Mouse (Mus musculus) embryo, embryonic 10 days (tissue): ENCODE data around the gene Plau.

Source experiments
- DNase-seq: peaks from one replicate; pipeline ENCODE4 v3.0.0-alpha.2; 2015; ENCODE audit warnings: low spot score

Plau gene

GRCm38 (mm10) chr14:20806116-20806840 lies 30.2 kb upstream of the Plau start:
- DNase-seq: no peak

GRCm38 (mm10) chr14:20809349-20809748 lies 27.1 kb upstream of the Plau start:
- no peak for DNase-seq

GRCm38 (mm10) chr14:20809820-20810219 lies 26.6 kb upstream of the Plau start:
- no peak for DNase-seq

- no peak for DNase-seq
Observed at GRCm38 (mm10) chr14:20811236-20811635, 25.2 kb upstream of the Plau start.

- DNase-seq: peak; percentile 55
Observed at GRCm38 (mm10) chr14:20811779-20812406, 24.6 kb upstream of the Plau start.

GRCm38 (mm10) chr14:20815448-20815847 lies 21.0 kb upstream of the Plau start:
- DNase-seq: no peak

GRCm38 (mm10) chr14:20824517-20824916 lies 11.9 kb upstream of the Plau start:
- no peak for DNase-seq

- no peak for DNase-seq
Observed at GRCm38 (mm10) chr14:20825516-20825915, 10.9 kb upstream of the Plau start.

GRCm38 (mm10) chr14:20827061-20827460 lies 9.4 kb upstream of the Plau start:
- no peak for DNase-seq

- no peak for DNase-seq
Observed at GRCm38 (mm10) chr14:20827491-20827890, 9.0 kb upstream of the Plau start.

GRCm38 (mm10) chr14:20828524-20828923 lies 7.9 kb upstream of the Plau start:
- DNase-seq: no peak

- no peak for DNase-seq
Observed at GRCm38 (mm10) chr14:20829523-20830366, 6.7 kb upstream of the Plau start.

GRCm38 (mm10) chr14:20831141-20831910 lies 5.1 kb upstream of the Plau start:
- peak; percentile 16 for DNase-seq

- no peak for DNase-seq
Observed at GRCm38 (mm10) chr14:20831915-20832314, 4.5 kb upstream of the Plau start.

GRCm38 (mm10) chr14:20833525-20833924 lies 2.9 kb upstream of the Plau start:
- DNase-seq: no peak

GRCm38 (mm10) chr14:20834136-20834535 lies 2.3 kb upstream of the Plau start:
- DNase-seq: no peak

GRCm38 (mm10) chr14:20836905-20837376 lies 481 bp downstream of the Plau start:
- peak; percentile 32 for DNase-seq

GRCm38 (mm10) chr14:20837681-20838080 lies 1.2 kb downstream of the Plau start:
- no peak for DNase-seq

- no peak for DNase-seq
Observed at GRCm38 (mm10) chr14:20841526-20841925, 5.1 kb downstream of the Plau start.

GRCm38 (mm10) chr14:20842629-20843028 lies 6.2 kb downstream of the Plau start:
- no peak for DNase-seq

GRCm38 (mm10) chr14:20844126-20844525 lies 7.7 kb downstream of the Plau start:
- no peak for DNase-seq
